Mouse (Mus musculus) intestine, embryonic 14.5 days (tissue): ENCODE measurements around the gene Tomm22. TPM values are rescaled to one million over a fixed set of nuclear protein-coding genes. Genes with fewer than 3 reads are reported as not detected.

Source experiments
- polyA plus RNA-seq: library from polyadenylated mRNA; unstranded; fragments of >200 nt; fragmentation: Nextera tagmentation; extraction: Ambion mirVana; gene quantifications from 2 replicates; pipeline ENCODE4 v1.2.1, GENCODE M21; 2014

Gene Tomm22
- polyA plus RNA-seq, 1 experiment from 2014 or later, result 244 TPM

Other genes with a start within 250 kb of the Tomm22 start
- gene Csnk1e, start 215.3 kb upstream of the Tomm22 start, polyA plus RNA-seq, result 64.4 and 78.1 TPM in 2 replicates
- 0.08 TPM in 1 of 2 replicates, not detected in the other for gene Kcnj4, start 165.6 kb upstream of the Tomm22 start, polyA plus RNA-seq
- 46.9 and 55.0 TPM in 2 replicates for gene Kdelr3, start 154.4 kb upstream of the Tomm22 start, polyA plus RNA-seq
- gene Ddx17, start 124.1 kb upstream of the Tomm22 start, polyA plus RNA-seq, result 77.6 and 78.6 TPM in 2 replicates
- 2.0 and 2.6 TPM in 2 replicates for gene Dmc1, start 65.8 kb upstream of the Tomm22 start, polyA plus RNA-seq
- 1.3 and 1.9 TPM in 2 replicates for gene Fam227a, start 11.9 kb upstream of the Tomm22 start, polyA plus RNA-seq
- gene Cby1, start 11.7 kb upstream of the Tomm22 start, polyA plus RNA-seq, result 36.0 and 39.3 TPM in 2 replicates
- gene Josd1, start 17.1 kb downstream of the Tomm22 start, polyA plus RNA-seq, result 13.8 and 16.1 TPM in 2 replicates
- 33.1 and 35.1 TPM in 2 replicates for gene Gtpbp1, start 20.0 kb downstream of the Tomm22 start, polyA plus RNA-seq
- 4.6 and 5.4 TPM in 2 replicates for gene Sun2, start 71.7 kb downstream of the Tomm22 start, polyA plus RNA-seq
- 47.5 and 52.0 TPM in 2 replicates for gene Dnal4, start 107.0 kb downstream of the Tomm22 start, polyA plus RNA-seq
- gene Nptxr, start 133.9 kb downstream of the Tomm22 start, polyA plus RNA-seq, result 1.4 and 2.2 TPM in 2 replicates
- gene Npcd, start 163.4 kb downstream of the Tomm22 start, polyA plus RNA-seq, result not detected in 2 replicates
- gene Cbx6, start 163.8 kb downstream of the Tomm22 start, polyA plus RNA-seq, result 30.7 and 31.6 TPM in 2 replicates
- gene Apobec3, start 220.8 kb downstream of the Tomm22 start, polyA plus RNA-seq, result 11.3 and 12.5 TPM in 2 replicates